Mouse (Mus musculus) intestine, postnatal 0 days (tissue): Measurements from ENCODE around the gene Medag. TPM values are rescaled to one million over a fixed set of nuclear protein-coding genes. Genes with fewer than 3 reads are reported as not detected.

Experiments used
- ATAC-seq: fragments of 200-750 bp; cut with Nextera tagmentation; 2 replicates; pipeline ENCODE4 v1.8.0; 2017; ENCODE audit warnings: mild to moderate bottlenecking, moderate TSS enrichment, moderate library complexity
- H3K27ac ChIP-seq: fragments of 300-500 bp; sonication (generic); 2 replicates; pipeline ENCODE4 v1.5.1; 2014; ENCODE audit warnings: mild to moderate bottlenecking, low read depth, low read length, moderate library complexity
- H3K27me3 ChIP-seq: fragments of 300-500 bp; sonication (generic); replicated peaks from 2 replicates; pipeline ENCODE4 v1.6.1; 2014; ENCODE audit warnings: low read length, mixed read lengths; ENCODE audit not compliant: control insufficient read depth, insufficient read depth
- H3K36me3 ChIP-seq: fragments of 300-500 bp; sonication (generic); 2 replicates; pipeline ENCODE4 v1.6.1; 2014; ENCODE audit warnings: mild to moderate bottlenecking, moderate library complexity; ENCODE audit not compliant: control insufficient read depth, insufficient read depth
- H3K4me1 ChIP-seq: fragments of 300-500 bp; sonication (generic); replicated peaks from 2 replicates; pipeline ENCODE4 v1.6.1; 2014; ENCODE audit warnings: antibody characterized with exemption, low read length, mixed read lengths; ENCODE audit not compliant: control insufficient read depth, insufficient read depth
- H3K4me2 ChIP-seq: fragments of 300-500 bp; sonication (generic); replicated peaks from 2 replicates; pipeline ENCODE4 v1.6.1; 2014; ENCODE audit warnings: low read depth, mild to moderate bottlenecking, moderate library complexity
- H3K4me3 ChIP-seq: fragments of 300-500 bp; sonication (generic); 2 replicates; pipeline ENCODE4 v1.5.1; 2014; ENCODE audit warnings: low read depth, low read length
- H3K9ac ChIP-seq: fragments of 300-500 bp; sonication (generic); 2 replicates; pipeline ENCODE4 v1.6.1; 2014; ENCODE audit warnings: mild to moderate bottlenecking, low read depth, low read length
- H3K9me3 ChIP-seq: fragments of 300-500 bp; sonication (generic); 2 replicates; pipeline ENCODE4 v1.6.1; 2016; ENCODE audit warnings: mixed run types; ENCODE audit not compliant: control insufficient read depth
- CTCF ChIP-seq: sonication (generic); IDR thresholded peaks from 2 replicates; pipeline ENCODE4 v1.5.1; 2016; ENCODE audit warnings: low read depth, mild to moderate bottlenecking, control low read depth, antibody characterized with exemption, moderate library complexity
- WGBS: fragments of 180-500 bp; shearing (Covaris S2); extraction: QIAGEN DNeasy Blood & Tissue Kit; methylation state at CpG from one replicate; pipeline ENCODE4 v1.1.7; 2014; 5-methylcytosine and 5-hydroxymethylcytosine counted together
- polyA plus RNA-seq: library from polyadenylated mRNA; unstranded; fragments of >200 nt; fragmentation: Nextera tagmentation; extraction: Ambion mirVana; gene quantifications from 2 replicates; pipeline ENCODE4 v1.2.1, GENCODE M21; 2015

Gene Medag
- polyA plus RNA-seq, 1 experiment from 2014 or later, result 1.6 TPM

GRCm38 (mm10) chr5:149375889-149376212 is 35.7 kb upstream of the Medag start:
- H3K4me1 ChIP-seq, result no peaks in the 10 kb centered on the region
- no peaks in the 10 kb centered on the region for H3K36me3 ChIP-seq
- peak; percentile 97 for TF ChIP-seq CTCF
- H3K9me3 ChIP-seq, result no peaks in the 10 kb centered on the region
- H3K9ac ChIP-seq, result no peak overlapping the region
- under 1% methylated on average over 8 of the region's 8 CpGs for WGBS
- ATAC-seq, result peak; percentile 75
- no peak overlapping the region for H3K27ac ChIP-seq
- peak overlapping the region; percentile 44 for H3K4me2 ChIP-seq
- H3K27me3 ChIP-seq, result no peaks in the 10 kb centered on the region
- H3K4me3 ChIP-seq, result no peak overlapping the region

- Histone ChIP-seq H3K4me2 (peak overlapping the region; percentile 44; the same call in 1 of the 2 replicates), H3K4me1 (no peaks in the 10 kb centered on the region), H3K27ac (no peak overlapping the region), H3K9me3 (no peaks in the 10 kb centered on the region), H3K4me3 (no peak overlapping the region), H3K36me3 (no peaks in the 10 kb centered on the region), H3K9ac (no peak overlapping the region), H3K27me3 (no peaks in the 10 kb centered on the region)
- no peak for TF ChIP-seq CTCF
- 56% methylated on average over 7 of the region's 7 CpGs for WGBS
- no peak for ATAC-seq
Observed at GRCm38 (mm10) chr5:149376367-149376766, 35.2 kb upstream of the Medag start.

GRCm38 (mm10) chr5:149377253-149377652 is 34.3 kb upstream of the Medag start:
- no peak for ATAC-seq
- no peak overlapping the region for H3K27ac ChIP-seq
- H3K4me3 ChIP-seq, result no peak overlapping the region
- H3K9me3 ChIP-seq, result no peaks in the 10 kb centered on the region
- H3K27me3 ChIP-seq, result no peaks in the 10 kb centered on the region
- TF ChIP-seq CTCF, result no peak
- no peaks in the 10 kb centered on the region for H3K4me1 ChIP-seq
- 12% methylated on average over 6 of the region's 6 CpGs for WGBS
- no peaks in the 10 kb centered on the region for H3K36me3 ChIP-seq
- no peak overlapping the region for H3K9ac ChIP-seq
- H3K4me2 ChIP-seq, result no peak overlapping the region

GRCm38 (mm10) chr5:149378566-149378965 is 33.0 kb upstream of the Medag start:
- H3K4me1 ChIP-seq, result no peaks in the 10 kb centered on the region
- no peak overlapping the region for H3K27ac ChIP-seq
- H3K36me3 ChIP-seq, result no peaks in the 10 kb centered on the region
- H3K9ac ChIP-seq, result no peak overlapping the region
- H3K27me3 ChIP-seq, result no peaks in the 10 kb centered on the region
- H3K4me3 ChIP-seq, result no peak overlapping the region
- H3K9me3 ChIP-seq, result no peaks in the 10 kb centered on the region
- ATAC-seq, result no peak
- WGBS, result 81% methylated on average over 7 of the region's 7 CpGs
- H3K4me2 ChIP-seq, result no peak overlapping the region
- no peak for TF ChIP-seq CTCF

- WGBS, result 76% methylated on average over 16 of the region's 16 CpGs
- Histone ChIP-seq H3K4me1 (no peaks in the 10 kb centered on the region), H3K27me3 (no peaks in the 10 kb centered on the region), H3K4me2 (no peak overlapping the region), H3K27ac (no peak overlapping the region; the same call in 1 of the 2 replicates), H3K9ac (no peak overlapping the region), H3K9me3 (no peaks in the 10 kb centered on the region), H3K4me3 (no peak overlapping the region), H3K36me3 (no peaks in the 10 kb centered on the region)
- ATAC-seq, result no peak
- no peak for TF ChIP-seq CTCF
Observed at GRCm38 (mm10) chr5:149379131-149379784, 32.3 kb upstream of the Medag start.

GRCm38 (mm10) chr5:149379861-149380260 is 31.7 kb upstream of the Medag start:
- H3K9me3 ChIP-seq, result no peaks in the 10 kb centered on the region
- no peak overlapping the region for H3K4me3 ChIP-seq
- H3K9ac ChIP-seq, result no peak overlapping the region
- WGBS, result 95% methylated on average over 8 of the region's 8 CpGs
- H3K27me3 ChIP-seq, result no peaks in the 10 kb centered on the region
- no peak overlapping the region; the same call in 1 of the 2 replicates for H3K27ac ChIP-seq
- ATAC-seq, result no peak
- TF ChIP-seq CTCF, result no peak
- H3K4me1 ChIP-seq, result no peaks in the 10 kb centered on the region
- H3K36me3 ChIP-seq, result no peaks in the 10 kb centered on the region
- H3K4me2 ChIP-seq, result no peak overlapping the region

- no peak for ATAC-seq
- Histone ChIP-seq H3K4me1 (no peaks in the 10 kb centered on the region), H3K9ac (no peak overlapping the region), H3K27me3 (no peaks in the 10 kb centered on the region), H3K4me3 (no peak overlapping the region), H3K27ac (no peak overlapping the region), H3K36me3 (no peaks in the 10 kb centered on the region), H3K4me2 (no peak overlapping the region), H3K9me3 (no peaks in the 10 kb centered on the region)
- 72% methylated on average over 8 of the region's 8 CpGs for WGBS
- no peak for TF ChIP-seq CTCF
Observed at GRCm38 (mm10) chr5:149380388-149380916, 31.1 kb upstream of the Medag start.
